Mouse (Mus musculus) mesoderm, embryonic 11.5 days (tissue): ENCODE measurements around the gene Acer2.
"Not testable (repeated sequence)": the region's sequence is repeated elsewhere in the genome, so short reads cannot be mapped to it uniquely, and the experiment has no call there.

Source experiments
- DNase-seq: peaks from one replicate; pipeline ENCODE4 v3.0.0-alpha.2; 2012; ENCODE audit warnings: low read depth, low spot score

The Acer2 gene

GRCm38 (mm10) chr4:86874146-86874847 lies at the start of gene Acer2:
TSS of gene Acer2 (plus strand) at chr4:86874396.
- DNase-seq, result peak; percentile 80

DNA sequence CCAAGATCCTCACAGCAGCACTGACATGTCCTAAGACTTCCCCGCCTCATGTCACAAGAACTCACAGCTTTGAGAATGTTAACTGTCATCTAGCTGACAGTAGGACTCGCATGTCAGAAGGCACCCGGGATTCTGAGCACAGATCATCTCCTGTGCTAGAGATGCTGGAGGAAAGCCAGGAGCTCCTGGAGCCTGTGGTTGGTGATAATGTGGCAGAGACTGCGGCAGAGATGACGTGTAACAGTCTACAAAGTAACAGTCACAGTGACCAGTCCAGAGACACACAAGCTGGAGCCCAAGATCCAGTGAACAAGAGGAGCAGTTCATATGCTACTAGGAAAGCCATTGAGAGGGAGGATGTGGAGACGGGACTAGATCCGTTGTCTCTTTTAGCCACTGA lies 49.1 kb upstream of the Acer2 start:
- no peak for DNase-seq

DNA sequence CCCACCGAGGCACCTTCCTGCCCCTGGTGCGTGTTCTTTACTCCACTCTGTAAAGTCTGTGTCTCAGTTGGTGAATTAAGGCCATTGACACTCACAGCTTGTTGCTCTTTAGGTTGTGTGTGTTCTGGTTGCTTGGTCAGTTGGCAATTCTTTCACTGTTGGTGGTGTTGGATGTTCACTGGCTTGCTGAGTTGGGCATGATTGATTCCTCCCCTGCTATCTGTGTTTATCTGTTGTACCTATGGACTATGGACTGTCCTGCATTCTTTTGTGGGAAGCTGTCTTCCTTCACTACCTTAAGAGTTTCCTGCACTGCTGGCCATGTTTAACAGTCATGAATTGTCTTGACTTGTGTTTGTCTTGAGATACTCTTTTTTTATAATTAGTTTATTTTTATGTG lies 42.3 kb upstream of the Acer2 start:
- no peak for DNase-seq

GRCm38 (mm10) chr4:86841141-86841540 lies 33.1 kb upstream of the Acer2 start:
- not testable (repeated sequence) for DNase-seq

DNA sequence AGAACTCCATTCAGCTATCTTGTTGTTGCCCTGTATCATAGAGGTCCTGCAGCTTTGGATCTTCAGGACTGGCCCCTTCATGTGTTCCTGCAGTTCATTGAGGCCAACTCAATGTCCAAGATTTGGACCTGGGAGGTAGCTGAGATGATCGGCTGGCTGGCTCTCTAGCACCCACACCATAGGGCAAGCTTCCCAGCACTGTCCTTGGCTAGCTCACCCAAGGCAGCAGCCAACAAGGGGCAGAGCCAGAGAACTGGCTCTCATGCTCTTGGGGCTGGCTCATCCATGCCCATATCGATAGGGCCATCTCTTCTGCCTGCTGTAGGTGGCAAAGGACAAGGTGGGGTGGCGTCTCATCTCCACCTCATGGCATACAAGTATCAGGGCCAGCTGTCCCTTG lies 28.8 kb upstream of the Acer2 start:
- no peak for DNase-seq

DNA sequence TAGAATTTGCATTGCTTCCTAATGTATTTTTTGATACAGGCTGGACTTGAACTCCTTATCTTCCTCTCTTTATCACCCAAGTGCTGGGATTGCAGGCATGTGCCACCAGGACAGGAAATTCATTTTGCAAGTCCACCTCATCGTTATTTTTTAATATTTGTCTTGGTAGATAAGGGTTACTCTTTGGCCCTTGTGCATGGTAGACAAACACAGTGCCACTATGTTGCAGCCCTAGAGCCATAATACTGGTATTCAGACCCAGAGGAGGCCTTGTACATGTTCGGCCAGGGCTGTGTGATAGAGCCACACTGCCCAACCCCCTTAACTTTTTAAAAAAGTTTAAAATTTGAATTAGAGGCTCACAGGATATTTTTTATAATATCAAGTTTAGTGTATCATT lies 26.9 kb upstream of the Acer2 start:
- no peak for DNase-seq

DNA sequence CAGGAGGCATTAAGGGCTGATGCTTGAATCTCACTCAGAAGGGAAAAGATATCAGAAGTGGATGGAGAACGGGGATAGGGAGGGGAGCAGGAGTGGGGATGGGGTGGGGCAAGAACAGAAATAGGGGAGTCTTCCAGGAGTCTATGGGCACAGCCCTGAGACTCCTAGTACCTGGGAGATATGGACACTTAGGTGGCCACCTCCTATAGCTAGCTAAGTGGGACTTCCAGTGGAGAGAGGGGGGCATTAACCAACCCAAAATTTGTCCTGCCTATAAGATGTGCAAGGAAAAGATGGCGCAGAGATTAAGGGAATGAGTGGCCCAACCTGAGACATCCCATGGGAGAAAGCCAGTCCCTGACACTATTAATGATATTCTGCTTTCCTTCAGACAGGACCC lies 22.9 kb upstream of the Acer2 start:
- DNase-seq, result no peak

- DNase-seq, result no peak
Observed at GRCm38 (mm10) chr4:86852018-86852417, 22.2 kb upstream of the Acer2 start.

GRCm38 (mm10) chr4:86852813-86853590 lies 21.2 kb upstream of the Acer2 start:
- DNase-seq, result no peak

DNA sequence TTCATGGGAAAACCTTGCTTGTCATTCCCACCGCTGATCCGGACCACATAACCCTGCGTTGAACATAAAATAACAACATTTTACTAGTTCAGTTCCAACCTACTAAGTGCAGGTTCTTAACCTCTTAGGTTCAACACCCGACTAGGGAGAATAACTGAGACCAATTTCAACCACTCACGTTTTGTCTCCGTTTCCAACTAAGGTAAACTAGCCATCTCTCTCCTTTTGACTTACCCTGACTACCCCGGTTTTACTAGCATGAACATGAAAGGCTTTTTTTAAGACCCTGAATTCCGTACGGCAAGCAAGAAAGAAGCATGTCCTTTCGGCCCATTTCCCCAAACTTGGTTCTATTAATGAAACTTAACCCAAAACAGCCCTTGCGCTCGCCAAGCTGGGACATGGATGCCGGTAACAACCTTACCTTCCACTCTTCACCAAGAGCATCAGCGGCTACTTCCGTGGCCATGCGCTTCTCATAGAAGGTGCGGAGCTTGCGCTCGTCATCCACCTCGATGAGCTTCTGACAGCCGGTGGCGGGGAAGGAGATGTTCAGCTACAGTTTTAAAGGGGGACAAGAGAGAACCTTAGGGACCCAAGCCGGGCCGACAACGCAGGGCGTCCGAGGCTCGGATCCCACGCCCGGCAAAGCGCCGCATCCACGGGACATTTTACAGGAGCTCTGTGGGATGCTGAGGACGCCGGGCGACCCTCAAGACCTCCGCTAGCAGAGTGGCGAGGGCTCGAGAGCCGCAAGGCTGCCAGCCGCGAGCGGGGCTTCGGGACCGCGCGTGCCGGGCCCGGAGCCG lies 17.7 kb upstream of the Acer2 start:
- no peak for DNase-seq

DNA sequence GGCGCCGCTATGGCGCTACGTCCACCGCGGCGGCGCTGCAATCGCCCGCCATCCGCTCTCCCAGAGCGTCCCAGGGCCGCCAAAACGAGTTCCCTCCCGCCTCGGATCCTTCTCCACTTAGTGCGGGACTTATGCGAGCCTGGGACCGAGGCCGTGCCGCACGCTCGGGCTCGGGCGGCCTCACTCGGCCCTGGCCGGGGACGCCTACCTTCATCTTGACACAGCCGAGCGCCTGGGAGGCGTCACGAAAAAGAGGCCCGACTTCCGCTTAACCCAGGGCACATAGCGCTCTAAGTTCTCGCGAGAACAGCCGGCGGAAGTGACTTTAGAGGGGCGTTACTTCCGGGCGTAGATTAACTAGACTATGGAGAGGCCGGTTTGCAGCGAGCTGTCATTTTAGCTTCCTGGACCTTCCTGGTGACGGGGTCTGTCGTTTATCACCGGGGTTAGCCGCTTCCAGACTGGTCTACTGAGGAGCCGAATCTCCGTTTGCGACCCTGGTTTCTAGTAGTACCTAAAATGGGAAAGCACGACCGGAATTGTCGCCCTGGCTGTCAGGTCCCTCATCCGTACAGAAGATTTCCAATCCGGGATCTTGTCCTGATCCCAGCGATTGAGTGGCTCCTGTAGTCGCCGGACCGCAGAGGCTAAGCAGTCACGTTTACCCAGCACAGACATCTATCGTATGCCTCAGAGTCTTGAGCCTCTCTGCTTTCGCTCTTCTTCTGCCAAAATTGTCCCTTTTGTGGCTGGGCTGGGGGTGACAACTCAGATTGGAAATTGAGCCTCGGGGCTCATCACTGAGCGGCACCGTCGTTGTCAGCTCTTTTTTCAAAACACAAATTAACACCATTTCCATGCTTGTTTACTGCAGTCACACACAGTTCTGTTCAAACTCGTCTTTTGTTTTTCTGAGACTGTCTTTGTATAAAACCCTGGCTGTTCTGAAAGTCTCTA lies 16.8 kb upstream of the Acer2 start, which contains the start of gene Rps6:
Gene Rps6 (minus strand): TSS at position 300 of the 957 bp plus-strand sequence.
- DNase-seq, result peak; percentile 97

- no peak for DNase-seq
Observed at GRCm38 (mm10) chr4:86858070-86858440, 16.1 kb upstream of the Acer2 start.

- DNase-seq, result no peak
Observed at GRCm38 (mm10) chr4:86864087-86864486, 10.1 kb upstream of the Acer2 start.

GRCm38 (mm10) chr4:86871988-86872387 lies 2.2 kb upstream of the Acer2 start:
- no peak for DNase-seq

DNA sequence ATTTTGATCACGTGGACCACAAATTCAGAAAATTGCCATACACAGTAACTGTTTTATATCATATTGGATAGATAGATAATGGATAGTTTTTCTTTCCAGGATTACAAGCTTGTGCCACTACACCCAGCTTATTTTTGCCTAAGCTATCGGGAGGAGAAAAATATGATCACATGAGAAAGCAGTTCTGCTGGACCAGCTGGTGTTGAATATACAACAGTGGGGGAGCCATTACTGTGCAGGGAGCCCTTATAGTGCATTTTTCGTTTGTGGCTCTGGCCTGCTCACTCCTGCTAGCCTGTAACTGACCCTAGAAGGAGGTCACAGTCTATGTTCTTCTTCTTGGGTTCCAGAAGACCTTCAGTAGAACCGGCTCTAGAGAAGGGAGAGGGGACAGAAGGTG lies 1.1 kb upstream of the Acer2 start:
- no peak for DNase-seq

DNA sequence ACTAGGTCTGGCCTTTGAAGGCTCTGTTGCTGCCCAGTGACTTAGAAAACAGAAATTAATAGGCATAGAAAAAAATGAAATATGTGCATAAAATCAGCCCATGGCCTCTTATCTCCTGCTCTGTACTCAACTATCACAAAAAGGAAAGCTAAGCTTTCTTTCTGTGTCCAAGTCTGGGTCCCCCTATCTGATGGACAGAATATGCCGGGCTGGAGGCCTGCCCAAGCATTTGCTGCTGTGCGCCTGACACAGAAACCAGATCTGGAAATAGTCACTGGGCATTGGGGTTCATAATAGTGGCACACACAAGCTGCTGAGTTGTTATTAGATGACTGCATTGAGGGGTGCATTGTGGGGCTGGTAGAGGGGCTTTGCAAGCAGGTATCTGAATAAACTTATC lies 5.3 kb downstream of the Acer2 start:
- no peak for DNase-seq

DNA sequence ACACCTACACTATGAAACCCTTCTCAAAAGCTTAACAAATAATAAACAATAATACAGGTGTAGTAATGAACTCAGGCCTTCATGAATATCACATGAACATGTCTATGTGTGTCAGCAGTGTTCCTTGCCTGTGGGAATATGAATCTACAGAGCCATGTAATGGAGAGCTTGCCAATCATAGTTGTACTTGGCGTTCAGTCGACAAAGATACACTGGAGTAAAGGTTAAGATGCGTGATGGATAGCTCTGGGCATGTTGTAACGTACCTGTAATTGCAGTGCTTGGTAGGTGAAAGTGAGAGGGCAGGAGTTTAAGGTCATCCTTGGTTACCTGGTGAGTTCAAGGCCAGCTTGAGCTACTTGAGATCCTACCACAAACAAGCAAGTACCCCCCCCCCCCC lies 7.0 kb downstream of the Acer2 start:
- no peak for DNase-seq

- no peak for DNase-seq
Observed at GRCm38 (mm10) chr4:86882413-86882812, 8.2 kb downstream of the Acer2 start.

DNA sequence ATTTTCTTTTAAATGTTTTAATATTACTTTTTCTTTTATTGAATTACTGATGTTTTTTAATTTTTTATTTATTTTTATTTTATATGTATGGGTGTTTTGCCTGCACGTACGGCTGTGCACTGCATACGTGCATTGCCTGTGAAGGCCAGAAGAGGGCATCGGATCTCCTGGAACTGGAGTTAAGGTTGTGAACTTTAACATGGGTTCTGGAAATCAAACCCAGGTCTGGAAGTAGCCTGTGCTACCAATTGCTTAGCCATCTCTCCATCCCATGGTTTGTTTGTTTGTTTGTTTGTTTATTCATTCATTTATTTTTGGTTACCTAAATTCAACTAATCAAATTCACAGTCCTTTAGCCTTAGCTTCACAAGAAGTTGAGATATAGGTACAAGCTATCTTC lies 10.7 kb downstream of the Acer2 start:
- no peak for DNase-seq

DNA sequence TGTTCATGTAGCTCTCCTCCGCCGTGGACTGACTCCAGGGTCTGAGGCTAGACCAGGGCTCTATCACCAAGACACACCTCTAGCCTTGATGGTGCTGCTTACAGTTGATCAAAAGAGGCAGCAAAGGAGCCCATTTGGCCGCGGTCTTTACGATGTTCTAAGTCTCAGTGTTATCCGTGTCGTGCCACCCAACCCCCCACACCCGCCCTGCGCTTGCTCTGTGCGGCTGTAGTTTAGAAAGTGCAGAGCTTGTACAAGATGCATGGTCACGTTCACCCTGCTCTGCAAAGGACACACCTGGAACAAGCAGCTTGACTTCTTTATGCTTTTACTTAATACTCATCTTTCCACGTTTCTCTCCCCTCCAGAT lies 11.6 kb downstream of the Acer2 start:
- no peak for DNase-seq

- DNase-seq, result no peak
Observed at GRCm38 (mm10) chr4:86886160-86886878, 12.1 kb downstream of the Acer2 start.
